Mouse (Mus musculus) naive thymus-derived CD4-positive, alpha-beta T cell, adult 2 months (primary cell): Measurements from ENCODE around the gene Henmt1.

ENCODE experiments used
- DNase-seq: peaks from one replicate; pipeline ENCODE4 v3.0.0-alpha.2; 2011; ENCODE audit warnings: low read depth

The Henmt1 gene

GRCm38 (mm10) chr3:108997762-108998161 is 58.1 kb downstream of the Henmt1 start:
- DNase-seq: no peak

GRCm38 (mm10) chr3:108999173-108999572 is 59.5 kb downstream of the Henmt1 start:
- no peak for DNase-seq

DNA sequence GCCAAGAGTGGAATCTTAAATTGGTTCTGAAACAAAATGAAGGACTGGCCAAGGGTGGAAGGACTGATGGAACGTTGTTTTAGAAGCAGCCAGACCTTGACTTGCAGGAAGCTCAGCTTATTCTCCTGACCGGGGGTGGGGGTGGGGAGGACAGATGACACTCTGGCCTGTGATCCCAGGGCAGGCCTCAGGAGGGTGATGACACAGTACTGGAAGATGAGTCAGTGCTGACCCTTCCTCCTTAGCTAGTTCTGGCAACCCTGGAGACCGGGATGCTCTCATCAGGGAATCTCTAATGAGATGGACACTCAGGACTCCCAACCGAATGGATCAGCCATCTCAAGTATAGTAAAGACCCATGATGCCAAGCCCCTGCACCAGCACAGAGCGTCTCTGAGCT is 66.1 kb downstream of the Henmt1 start:
- DNase-seq: no peak

GRCm38 (mm10) chr3:109008180-109008579 is 68.5 kb downstream of the Henmt1 start:
- no peak for DNase-seq
